Mouse (Mus musculus) neutrophil, adult 65 days (primary cell): ENCODE measurements around the gene Aff3. TPM values are rescaled to one million over a fixed set of nuclear protein-coding genes. Genes with fewer than 3 reads are reported as not detected.

Experiments used
- total RNA-seq: library from RNA; stranded (reverse); gene quantifications from 2 replicates; pipeline ENCODE4 v1.2.4, GENCODE M21; 2023

Aff3 gene
- 5.2 and 6.0 TPM in 2 replicates for total RNA-seq

DNA sequence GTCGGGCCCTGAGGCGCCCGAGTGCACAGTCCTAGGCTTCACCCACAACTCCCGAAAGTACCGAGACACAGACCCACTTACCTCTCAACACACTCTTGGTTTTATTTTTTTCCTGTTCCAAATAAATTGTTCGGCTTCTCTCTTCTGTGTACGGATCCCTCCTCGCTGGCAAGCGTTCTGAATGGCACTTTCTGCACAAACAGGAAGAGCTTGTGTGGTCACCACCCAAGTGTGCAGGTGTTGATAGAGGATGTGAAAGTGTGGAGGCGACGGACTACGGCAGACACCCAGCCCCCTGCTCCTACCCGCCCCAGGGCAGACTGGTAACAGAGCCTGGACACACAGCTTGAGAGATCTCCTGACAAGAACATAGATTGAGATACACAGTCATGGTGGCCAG is at the start of gene Aff3:
Gene Aff3 (minus strand): TSS at position 179 of the 400 bp plus-strand sequence.

DNA sequence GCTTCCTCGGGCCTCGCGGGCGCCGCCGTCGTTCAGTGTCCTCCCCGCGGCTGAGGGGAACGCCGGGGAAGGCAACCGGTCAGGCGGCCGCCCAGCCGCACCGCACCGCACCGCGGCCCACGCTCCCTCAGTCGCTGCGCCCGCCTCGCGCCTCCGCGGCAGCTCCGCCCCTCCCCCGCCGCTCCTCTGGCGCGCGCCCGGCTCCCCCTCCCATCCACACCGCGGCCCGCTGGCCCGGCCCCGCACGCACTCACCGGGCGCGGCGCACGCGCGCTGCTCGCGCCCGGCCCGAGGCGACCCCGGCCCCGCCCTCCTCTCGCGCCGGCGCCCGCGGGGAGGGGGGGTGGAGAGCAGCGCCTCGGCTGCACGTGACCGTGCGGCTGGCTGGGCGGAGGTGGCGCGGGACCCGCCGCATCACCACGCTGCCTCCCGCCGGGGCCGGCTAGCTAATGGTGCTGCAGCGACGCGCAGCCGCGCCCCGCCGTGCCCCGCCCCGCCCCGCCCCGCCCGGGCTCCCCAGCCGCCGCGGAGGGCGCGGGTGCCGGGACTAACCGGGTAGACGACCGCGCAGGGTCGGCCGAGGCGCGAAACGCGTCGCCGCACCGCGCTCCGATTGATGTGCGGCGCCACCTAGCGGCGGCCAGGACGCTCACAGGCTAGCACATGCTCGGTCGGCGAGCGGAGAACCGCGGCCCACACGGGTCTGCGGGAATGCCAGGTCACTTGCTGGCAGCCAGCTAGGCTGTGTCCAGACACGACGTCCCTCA is 535.1 kb downstream of the Aff3 start, which contains the start of gene Rev1:
Gene Rev1 (minus strand): TSS at position 301 of the 767 bp plus-strand sequence.

Other genes with a start within 250 kb of the Aff3 start
- 0.09 TPM in 1 of 2 replicates, not detected in the other for gene Lonrf2, start 171.8 kb upstream of the Aff3 start, total RNA-seq
- 0.38 and 0.88 TPM in 2 replicates for gene Chst10, start 233.2 kb upstream of the Aff3 start, total RNA-seq